Mouse (Mus musculus): Measurements from ENCODE around the gene Ipp.
A peak's percentile ranks its signal among the peaks of the same experiment; 100 is the strongest.

The Ipp gene

DNA sequence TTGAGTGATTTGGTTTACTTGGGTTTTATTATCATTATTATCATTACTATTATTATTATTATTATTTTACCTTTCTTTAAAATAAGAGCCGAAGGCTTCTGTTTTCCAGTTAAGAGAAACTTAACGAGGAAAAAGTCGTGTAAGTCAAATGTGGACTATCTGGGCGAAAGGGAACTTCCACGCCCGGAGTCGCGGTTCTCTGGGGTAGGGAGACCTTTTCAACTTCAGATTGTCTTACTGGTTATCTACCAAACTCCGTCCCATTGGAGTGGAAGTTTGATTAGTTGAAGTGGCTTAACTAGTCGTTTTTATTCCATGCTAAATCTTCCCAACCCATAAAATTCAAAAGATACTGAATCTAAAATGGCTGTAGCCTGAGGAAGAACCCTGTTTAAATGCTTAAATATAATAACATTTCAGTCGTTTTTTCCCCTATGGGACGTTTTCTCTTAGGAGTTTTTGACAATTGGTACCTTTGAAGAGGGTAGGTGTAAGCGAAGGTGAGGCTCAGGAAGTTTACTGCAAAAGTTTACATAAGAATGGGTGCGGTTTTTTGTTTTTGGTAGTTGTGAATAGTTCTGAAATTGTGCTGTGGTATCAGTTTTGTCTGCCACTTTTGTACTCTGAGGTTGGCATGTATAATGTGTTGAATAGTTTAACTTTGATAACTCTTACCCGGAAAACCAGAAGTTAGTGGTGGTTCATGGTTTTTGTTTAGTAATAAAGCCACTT, 51.0 kb downstream of the Ipp start:
- DNase-seq: peak; percentile 6 to 36
